Mouse (Mus musculus) gastrocnemius, adult 2 months (tissue): ENCODE results near the gene Galnt6. TPM values are rescaled to one million over a fixed set of nuclear protein-coding genes. Genes with fewer than 3 reads are reported as not detected.
A peak's percentile ranks its signal among the peaks of the same experiment; 100 is the strongest.

ENCODE experiments used
- DNase-seq: peaks from one replicate; pipeline ENCODE4 v3.0.0; 2022
- H3K27ac ChIP-seq: fragments of 200-600 bp; 2 replicates; pipeline ENCODE4 v1.8.1; 2022; ENCODE audit warnings: mild to moderate bottlenecking
- H3K4me3 ChIP-seq: fragments of 200-600 bp; 2 replicates; pipeline ENCODE4 v1.8.1; 2022; ENCODE audit warnings: mild to moderate bottlenecking, moderate library complexity
- CTCF ChIP-seq: fragments of 200-600 bp; IDR thresholded peaks from 2 replicates; pipeline ENCODE4 v1.8.1; 2022; ENCODE audit warnings: antibody characterized with exemption, mild to moderate bottlenecking, moderate library complexity
- intact Hi-C: fragments of 180-260 bp; cut with DNase I; formaldehyde crosslinking; loops from one replicate; pipeline ENCODE4 v1.15.1; 2025
- total RNA-seq, 2 experiments: library from RNA; stranded (reverse); gene quantifications; 2 replicates each; pipeline ENCODE4 v1.2.3; 2021

Gene Galnt6
- total RNA-seq, 2 experiments from 2014 or later, result 0.10 to 0.14 TPM

DNA sequence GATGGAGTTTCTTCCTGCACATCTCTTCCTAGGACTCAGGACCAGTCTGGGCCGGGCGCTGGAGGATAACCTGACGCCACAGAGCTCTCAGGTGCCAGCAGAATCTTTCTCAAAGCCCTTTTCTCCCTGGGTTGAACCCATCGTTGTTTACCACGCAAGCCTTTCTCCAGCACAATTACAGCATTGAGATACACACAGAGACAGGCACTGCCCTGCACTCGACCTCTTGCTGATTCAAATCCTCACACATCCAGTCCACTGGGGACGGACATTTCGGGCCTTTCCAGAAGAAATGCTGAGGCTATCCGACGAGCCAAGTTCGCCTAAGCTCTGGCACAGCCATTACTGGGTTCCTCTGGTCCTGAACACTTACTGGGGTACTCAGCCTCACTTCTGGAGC is 2.5 kb downstream of the Galnt6 start:
- H3K4me3 ChIP-seq, result no peak overlapping the region
- TF ChIP-seq CTCF, result no peak
- DNase-seq, result no peak
- no peak overlapping the region for H3K27ac ChIP-seq
- intact Hi-C loops, result no loop called here

DNA sequence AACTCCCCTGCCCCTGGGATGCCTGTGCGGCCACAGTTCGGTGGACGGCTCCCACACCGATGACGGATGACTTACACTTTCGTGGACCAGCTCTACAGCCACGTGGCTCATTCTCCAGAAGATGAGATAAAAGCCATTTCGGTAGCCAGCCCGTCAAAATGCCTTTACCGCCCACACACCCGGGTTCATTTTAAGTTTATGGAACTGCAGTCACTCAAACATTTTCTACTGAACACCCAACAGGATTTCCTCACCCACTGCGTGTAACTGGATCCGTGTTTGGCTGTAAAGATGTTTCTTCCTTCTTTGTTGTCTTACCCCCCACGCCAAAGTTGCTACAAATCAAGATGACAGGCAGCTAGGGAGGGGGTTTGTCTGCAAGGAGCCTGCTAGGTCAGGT is 5.7 kb downstream of the Galnt6 start:
- intact Hi-C loops, result no loop called here
- no peak for DNase-seq
- H3K27ac ChIP-seq, result no peak overlapping the region
- no peak overlapping the region for H3K4me3 ChIP-seq
- no peak for TF ChIP-seq CTCF

DNA sequence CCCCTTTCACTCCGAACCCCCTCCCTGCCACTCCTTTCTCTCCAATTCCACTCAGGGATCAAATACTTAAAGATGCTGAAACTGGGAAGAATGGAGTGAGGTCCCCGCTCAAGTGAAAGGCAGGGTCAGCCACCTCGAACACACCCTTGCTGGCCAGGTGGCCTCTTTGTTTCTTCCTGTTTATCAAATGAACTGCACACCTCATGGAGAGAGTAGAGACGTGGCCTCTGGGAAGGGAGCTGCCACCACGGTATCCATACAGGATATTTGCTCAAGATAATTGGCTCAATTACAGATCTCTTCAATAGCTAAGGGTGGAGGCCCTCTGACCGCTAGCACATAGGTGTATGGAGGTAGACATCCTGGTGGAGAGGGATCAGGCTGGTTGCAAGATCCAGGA is 6.6 kb downstream of the Galnt6 start:
- no peak for DNase-seq
- H3K4me3 ChIP-seq, result no peak overlapping the region
- intact Hi-C loops, result no loop called here
- H3K27ac ChIP-seq, result no peak overlapping the region
- TF ChIP-seq CTCF, result no peak

DNA sequence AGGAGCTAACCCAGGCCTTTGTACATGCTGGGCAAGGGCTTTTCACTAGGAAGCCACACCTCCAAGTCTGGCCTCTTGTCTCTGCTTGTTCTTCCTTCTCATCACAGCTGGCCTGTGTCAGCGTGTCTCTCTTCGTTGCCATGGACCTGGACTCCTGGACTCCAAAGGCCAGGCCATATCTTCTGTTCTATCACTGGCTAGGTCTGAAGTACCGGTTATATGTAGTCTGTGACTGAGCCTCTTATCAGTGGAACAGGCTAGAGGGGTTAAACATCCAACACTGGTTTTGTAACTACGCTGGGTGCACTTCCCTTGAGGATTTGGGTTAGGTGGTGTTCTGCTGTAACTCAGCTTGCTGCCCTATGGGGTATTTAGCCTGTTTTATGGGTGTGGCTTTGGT is 7.2 kb downstream of the Galnt6 start:
- no peak overlapping the region for H3K4me3 ChIP-seq
- DNase-seq, result no peak
- intact Hi-C loops, result no loop called here
- no peak for TF ChIP-seq CTCF
- no peak overlapping the region for H3K27ac ChIP-seq

DNA sequence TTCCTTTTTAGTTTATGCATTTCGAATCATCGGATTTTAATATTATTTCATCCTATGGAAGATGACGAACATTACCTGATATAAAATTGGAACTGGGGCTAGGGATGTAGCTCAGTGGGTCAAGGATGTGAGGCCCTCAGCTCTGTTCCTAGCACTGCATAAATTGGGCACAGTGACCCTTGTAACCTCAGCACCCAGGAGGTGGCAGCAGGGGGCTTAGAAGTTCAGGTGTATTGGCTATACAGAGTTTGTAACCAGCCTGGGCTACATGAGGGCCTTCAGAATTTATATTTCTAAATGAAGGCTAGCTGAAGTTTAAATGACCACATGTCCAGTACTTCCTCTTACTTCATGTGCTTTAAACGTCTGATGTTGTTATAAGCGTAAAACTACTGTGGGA is 7.7 kb downstream of the Galnt6 start:
- TF ChIP-seq CTCF, result no peak
- DNase-seq, result no peak
- Histone ChIP-seq H3K4me3 (no peak overlapping the region), H3K27ac (no peak overlapping the region)
- intact Hi-C loops, result no loop called here

DNA sequence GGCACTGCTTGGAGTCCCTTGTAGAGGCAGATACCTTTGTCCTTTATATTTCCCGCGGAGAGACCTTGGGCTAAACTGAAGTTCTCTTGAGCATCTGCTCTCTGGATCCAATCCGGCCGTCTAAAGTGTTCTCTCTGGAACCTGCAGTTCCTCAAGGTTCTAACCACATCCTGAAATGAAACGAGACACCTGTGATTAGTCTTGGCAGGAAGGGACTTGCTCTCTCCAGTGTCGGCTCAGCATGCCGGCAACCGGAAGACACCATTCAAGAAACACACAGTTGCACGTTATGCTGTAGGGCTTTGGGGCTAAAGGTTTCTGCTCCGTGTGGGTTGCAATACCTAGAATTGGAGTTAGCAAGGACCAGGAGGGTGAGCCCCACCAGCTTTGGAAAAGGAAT is 9.1 kb downstream of the Galnt6 start:
- Histone ChIP-seq H3K4me3 (no peak overlapping the region), H3K27ac (no peak overlapping the region)
- intact Hi-C loops, result no loop called here
- no peak for DNase-seq
- TF ChIP-seq CTCF, result no peak

DNA sequence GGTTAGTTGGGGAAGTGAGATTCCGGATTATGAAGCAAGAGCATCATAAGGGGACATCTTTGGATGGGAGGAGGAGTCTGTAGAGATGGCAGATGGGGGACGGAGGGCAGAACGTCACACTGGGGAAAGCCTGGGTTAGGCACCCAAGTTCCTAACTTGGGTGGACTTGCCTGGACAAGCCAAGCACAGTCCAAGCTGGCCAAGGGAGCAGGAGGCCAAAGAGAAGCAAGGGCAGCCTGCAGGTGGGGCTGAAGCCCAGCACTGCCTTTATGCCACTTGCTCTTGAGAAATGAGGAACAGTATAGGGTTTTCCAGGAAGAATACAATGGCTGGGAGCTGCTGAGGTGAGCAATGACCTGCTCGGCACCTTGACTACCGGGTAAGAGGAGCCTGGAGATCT is 10.0 kb downstream of the Galnt6 start:
- DNase-seq, result no peak
- no peak overlapping the region for H3K27ac ChIP-seq
- no peak overlapping the region for H3K4me3 ChIP-seq
- no peak for TF ChIP-seq CTCF
- intact Hi-C loops, result no loop called here

DNA sequence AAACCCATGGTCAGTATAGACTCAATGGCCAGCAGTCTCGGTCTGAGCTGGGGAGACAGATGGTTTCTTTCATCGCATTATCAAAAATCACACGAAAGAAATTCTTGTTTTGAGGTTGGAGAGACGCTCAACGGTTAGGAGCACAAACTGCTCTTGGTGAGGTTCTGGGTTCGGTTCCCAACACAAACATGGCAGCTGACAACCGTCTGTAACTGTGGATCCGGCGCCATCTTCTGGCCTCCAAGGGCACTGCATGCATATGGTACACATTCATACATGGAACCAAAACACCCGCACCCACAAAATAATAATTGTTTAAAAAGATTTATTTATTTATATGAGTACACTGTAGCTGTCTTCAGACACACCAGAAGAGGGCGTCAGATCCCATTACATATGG is 10.6 kb downstream of the Galnt6 start:
- intact Hi-C loops, result no loop called here
- DNase-seq, result no peak
- Histone ChIP-seq H3K4me3 (no peak overlapping the region), H3K27ac (no peak overlapping the region)
- peak; percentile 37 for TF ChIP-seq CTCF

DNA sequence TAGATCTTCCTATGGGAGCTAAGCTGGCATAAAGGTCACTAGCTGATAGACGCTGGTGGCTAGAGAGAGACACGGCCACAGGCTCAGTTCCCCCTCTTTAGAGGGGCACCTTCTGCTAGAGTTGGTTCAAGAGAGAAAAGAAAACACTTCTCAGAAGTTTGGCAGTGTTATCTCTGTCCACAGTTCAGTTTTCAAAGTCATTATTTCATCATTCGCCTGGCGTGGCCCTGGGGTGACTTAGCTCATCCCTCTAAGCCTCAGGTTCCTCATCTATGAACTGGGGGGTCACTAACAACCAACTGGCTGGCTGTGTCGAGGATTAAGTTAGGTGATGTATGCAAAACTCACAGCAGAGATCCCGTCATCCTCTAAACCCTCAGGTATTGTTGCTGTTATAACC is 11.2 kb downstream of the Galnt6 start:
- intact Hi-C loops, result no loop called here
- Histone ChIP-seq H3K4me3 (no peak overlapping the region), H3K27ac (no peak overlapping the region)
- DNase-seq, result no peak
- no peak for TF ChIP-seq CTCF

DNA sequence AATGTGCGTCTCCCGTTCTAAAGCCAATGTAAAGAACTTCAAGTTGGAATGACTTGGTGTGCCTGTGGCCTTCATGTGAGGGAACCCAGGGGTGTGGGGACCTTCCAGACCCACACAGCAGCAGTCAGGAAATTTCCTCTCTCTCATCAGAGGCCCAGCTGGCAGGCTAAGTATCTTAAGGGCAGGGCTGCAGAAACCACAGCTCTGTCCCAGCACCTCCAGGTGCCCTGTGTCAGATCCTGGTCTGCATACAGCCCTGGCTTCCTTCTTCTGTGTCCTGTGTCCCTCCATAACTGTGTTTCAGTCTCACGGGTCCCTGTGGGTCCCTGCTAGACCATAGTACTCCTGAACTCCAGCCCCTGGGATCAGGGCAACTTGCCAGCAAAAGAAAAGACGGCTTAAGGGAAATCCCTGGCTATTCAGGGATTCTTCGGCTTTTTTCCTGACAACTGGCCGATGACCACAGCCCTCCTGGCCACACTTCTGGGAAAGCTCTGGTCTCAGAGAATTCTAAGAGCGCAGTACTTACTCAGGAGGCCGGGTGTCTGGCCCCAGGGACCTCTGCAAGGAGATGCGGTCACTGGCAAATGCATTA is 13.7 kb downstream of the Galnt6 start:
- DNase-seq, result no peak
- TF ChIP-seq CTCF, result no peak
- intact Hi-C loops, result no loop called here
- H3K4me3 ChIP-seq, result no peak overlapping the region
- no peak overlapping the region for H3K27ac ChIP-seq

DNA sequence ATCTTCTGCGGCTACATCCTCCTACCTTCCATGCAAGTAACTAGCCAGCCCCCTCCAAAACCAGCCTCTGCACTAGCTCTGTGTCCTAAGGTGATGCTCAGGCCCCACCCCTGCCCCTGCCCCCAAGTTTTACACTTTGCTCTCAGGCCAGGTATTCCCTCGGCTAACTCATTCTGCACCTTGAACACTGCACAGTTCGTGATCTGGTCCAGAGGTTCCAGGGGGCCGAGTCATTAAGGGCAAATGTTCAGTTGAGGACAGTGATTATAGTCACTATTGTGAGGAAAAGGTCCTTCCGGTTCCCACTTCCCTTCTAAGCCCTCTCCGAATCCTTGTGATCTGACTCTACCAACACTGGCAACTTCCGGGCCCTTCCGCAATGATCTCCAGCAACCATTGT is 14.7 kb downstream of the Galnt6 start:
- intact Hi-C loops, result no loop called here
- no peak overlapping the region for H3K4me3 ChIP-seq
- H3K27ac ChIP-seq, result no peak overlapping the region
- no peak for TF ChIP-seq CTCF
- DNase-seq, result no peak

DNA sequence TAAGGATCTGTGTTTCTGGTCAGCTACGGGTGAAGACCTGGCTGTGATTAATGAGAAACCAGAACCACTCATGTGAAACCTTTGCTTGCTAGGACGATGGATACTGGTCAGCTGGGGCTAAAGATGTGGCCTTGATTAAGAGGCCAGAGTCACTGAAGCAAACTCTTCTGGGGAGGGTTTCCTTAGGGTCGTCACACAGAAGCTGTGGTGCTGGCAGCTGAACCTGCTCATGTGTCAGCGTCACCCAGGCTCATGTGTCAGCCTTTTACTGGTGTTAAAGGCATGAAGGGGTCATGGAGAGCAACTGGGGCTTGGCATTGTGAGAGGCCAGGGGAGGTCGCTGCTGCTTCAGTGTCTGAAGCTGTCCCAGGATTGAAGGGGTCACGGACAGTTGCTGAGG is 18.3 kb downstream of the Galnt6 start:
- intact Hi-C loops, result no loop called here
- no peak overlapping the region for H3K4me3 ChIP-seq
- no peak overlapping the region for H3K27ac ChIP-seq
- TF ChIP-seq CTCF, result peak; percentile 7; the same call in 1 of the 2 replicates
- DNase-seq, result peak; percentile 26

DNA sequence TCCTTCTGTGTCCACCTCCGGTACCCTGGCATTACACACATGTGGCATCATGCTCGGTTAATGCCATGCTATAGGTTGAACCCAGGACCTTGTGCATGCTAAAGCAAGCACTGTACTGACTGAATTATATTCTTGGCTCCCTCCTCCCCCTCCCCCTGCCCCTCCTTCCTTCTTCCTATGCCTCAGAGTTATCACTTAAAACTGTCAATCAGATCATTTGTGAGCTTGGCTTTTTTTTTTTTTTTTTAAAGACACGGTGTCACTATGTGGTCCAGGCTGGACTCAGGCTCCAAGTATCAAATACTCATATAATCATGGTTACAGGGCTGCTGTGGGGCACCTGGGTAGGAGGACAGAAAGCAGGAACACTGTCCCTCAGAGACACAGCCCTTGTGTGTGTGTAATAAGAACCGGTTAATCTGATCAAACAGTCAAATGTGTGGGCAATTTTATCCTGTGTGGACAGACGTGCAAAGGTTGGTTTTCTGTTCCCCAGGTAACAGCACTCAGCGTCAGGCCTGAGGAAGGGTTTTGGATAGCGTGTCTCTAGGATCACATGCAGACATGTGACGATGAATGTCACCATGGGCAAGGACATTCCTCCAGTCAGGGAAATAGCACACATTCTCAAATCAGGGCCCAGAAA is 20.6 kb downstream of the Galnt6 start:
- no peak overlapping the region for H3K4me3 ChIP-seq
- intact Hi-C loops, result no loop called here
- H3K27ac ChIP-seq, result no peak overlapping the region
- TF ChIP-seq CTCF, result no peak
- no peak for DNase-seq

DNA sequence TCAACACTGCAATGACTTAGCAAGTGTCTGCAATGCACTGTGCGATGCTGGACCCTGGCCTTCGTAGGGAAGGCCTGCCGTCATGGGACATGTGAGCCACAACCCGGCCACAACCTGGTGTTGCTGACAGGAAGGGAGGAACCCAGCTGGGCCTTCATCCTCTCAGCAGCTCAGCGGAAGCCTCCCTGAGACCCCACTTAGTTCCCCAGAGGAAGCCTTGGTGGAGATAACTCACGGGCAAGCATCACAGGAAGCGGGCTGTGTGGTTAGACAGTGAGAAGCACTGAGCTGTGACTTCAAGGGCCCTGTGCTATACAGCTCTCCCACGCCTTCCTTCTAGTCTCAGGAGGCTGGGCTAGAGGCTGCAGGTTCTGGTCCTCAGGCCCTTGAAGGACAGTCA is 22.9 kb downstream of the Galnt6 start:
- TF ChIP-seq CTCF, result no peak
- Histone ChIP-seq H3K4me3 (no peak overlapping the region), H3K27ac (no peak overlapping the region)
- DNase-seq, result no peak
- intact Hi-C loops, result no loop called here
